In the genomic region with DNA sequence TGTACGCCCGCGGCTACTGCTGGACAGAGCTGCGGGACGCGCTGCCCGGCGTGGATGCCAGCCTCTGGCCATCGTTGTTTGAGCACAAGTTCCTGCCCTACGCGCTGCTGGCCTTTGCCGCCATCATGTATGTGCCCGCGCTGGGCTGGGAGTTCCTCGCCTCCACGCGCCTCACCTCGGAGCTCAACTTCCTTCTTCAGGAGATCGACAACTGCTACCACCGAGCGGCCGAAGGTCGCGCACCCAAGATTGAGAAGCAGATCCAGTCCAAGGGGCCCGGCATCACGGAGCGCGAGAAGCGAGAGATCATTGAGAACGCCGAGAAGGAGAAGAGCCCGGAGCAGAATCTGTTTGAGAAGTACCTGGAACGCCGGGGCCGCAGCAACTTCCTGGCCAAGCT, we compare ENCODE assay signal across 8 mouse cellular contexts. TPM values are rescaled to one million over a fixed set of nuclear protein-coding genes. Genes with fewer than 3 reads are reported as not detected.
DNase-seq lines count a peak whose midpoint lies in the region; ATAC-seq lines count a peak whose summit lies in the region.

No protein-coding gene starts in this region.

- peaks cover 3 to 10% of the 10 kb centered on the region in 2 experiments; a peak in 3 of 4 replicates for H3K4me1 ChIP-seq in heart, embryonic 14.5 days (ENCODE audit: control insufficient read depth in 2 of 2, insufficient read depth in 2 of 2, low read length in 2 of 2)
- peaks cover 10% of the 10 kb centered on the region for H3K4me1 ChIP-seq in midbrain, embryonic 10.5 days
- H3K4me1 ChIP-seq in midbrain, embryonic 13.5 days (replicated peaks), result peaks cover 2% of the 10 kb centered on the region; the same call in 1 of the 2 replicates
- no peaks in the 10 kb centered on the region for H3K4me1 ChIP-seq in hindbrain, embryonic 13.5 days (replicated peaks)
- H3K4me1 ChIP-seq in stomach, embryonic 14.5 days (ENCODE audit: control insufficient read depth, insufficient read depth, low read length), result no peaks in the 10 kb centered on the region

- peak overlapping the region; percentile 11 to 17 for H3K4me3 ChIP-seq in heart, embryonic 14.5 days (ENCODE audit: control insufficient read depth in 1 of 2, insufficient read depth in 1 of 2, low read depth in 1 of 2, low read length in 2 of 2)
- H3K4me3 ChIP-seq in midbrain, embryonic 10.5 days, result peak overlapping the region; percentile 35
- H3K4me3 ChIP-seq in midbrain, embryonic 13.5 days (replicated peaks), result no peak overlapping the region
- no peak overlapping the region for H3K4me3 ChIP-seq in hindbrain, embryonic 13.5 days
- H3K4me3 ChIP-seq in stomach, embryonic 14.5 days (ENCODE audit: low read depth, low read length), result peak overlapping the region; percentile 5

- 0 out of 2 replicates have a peak overlapping the region, but pooled peaks have one; percentile 14 for H3K9ac ChIP-seq in heart, embryonic 14.5 days (ENCODE audit: low read length)
- H3K9ac ChIP-seq in midbrain, embryonic 13.5 days (replicated peaks), result no peak overlapping the region
- H3K9ac ChIP-seq in hindbrain, embryonic 13.5 days, result peak overlapping the region; percentile 6; the same call in 1 of the 2 replicates
- no peak overlapping the region for H3K9ac ChIP-seq in stomach, embryonic 14.5 days (replicated peaks; ENCODE audit: low read depth, low read length)

- H3K36me3 ChIP-seq in heart, embryonic 14.5 days (ENCODE audit: control insufficient read depth, insufficient read depth, low read length), result no peaks in the 10 kb centered on the region
- H3K36me3 ChIP-seq in midbrain, embryonic 10.5 days, result no peaks in the 10 kb centered on the region
- peaks cover 19% of the 10 kb centered on the region for H3K36me3 ChIP-seq in midbrain, embryonic 13.5 days
- H3K36me3 ChIP-seq in hindbrain, embryonic 13.5 days, result peaks cover 26% of the 10 kb centered on the region
- no peaks in the 10 kb centered on the region for H3K36me3 ChIP-seq in stomach, embryonic 14.5 days (ENCODE audit: control insufficient read depth, insufficient read depth, low read length)

- no peak for ATAC-seq in heart, embryonic 14.5 days (ENCODE audit: insufficient number of reproducible peaks, insufficient read depth, low FRiP score, low read depth)
- ATAC-seq in midbrain, embryonic 13.5 days, result no peak
- no peak for ATAC-seq in hindbrain, embryonic 13.5 days (ENCODE audit: low FRiP score)
- no peak for ATAC-seq in stomach, embryonic 14.5 days (ENCODE audit: insufficient number of reproducible peaks, insufficient read depth, low FRiP score, low read depth)

- H3K9me3 ChIP-seq in heart, embryonic 14.5 days (ENCODE audit: control insufficient read depth, low read length), result no peaks in the 10 kb centered on the region
- H3K9me3 ChIP-seq in midbrain, embryonic 10.5 days (replicated peaks), result no peaks in the 10 kb centered on the region
- H3K9me3 ChIP-seq in midbrain, embryonic 13.5 days, result no peaks in the 10 kb centered on the region
- H3K9me3 ChIP-seq in hindbrain, embryonic 13.5 days, result no peaks in the 10 kb centered on the region
- H3K9me3 ChIP-seq in stomach, embryonic 14.5 days (ENCODE audit: control insufficient read depth, low read depth, low read length), result no peaks in the 10 kb centered on the region

- H3K27ac ChIP-seq in heart, embryonic 14.5 days (replicated peaks in 1 of 2; ENCODE audit: control insufficient read depth in 1 of 2, insufficient read depth in 1 of 2, low read depth in 2 of 2, low read length in 2 of 2), result no peak overlapping the region
- no peak overlapping the region for H3K27ac ChIP-seq in midbrain, embryonic 10.5 days (replicated peaks)
- H3K27ac ChIP-seq in midbrain, embryonic 13.5 days, result no peak overlapping the region
- H3K27ac ChIP-seq in hindbrain, embryonic 13.5 days, result no peak overlapping the region
- no peak overlapping the region for H3K27ac ChIP-seq in stomach, embryonic 14.5 days (ENCODE audit: low read length)

- DNase-seq in heart, adult 11 months, result no peak
- peak; percentile 25 for DNase-seq in midbrain, embryonic 10.5 days (ENCODE audit: low spot score)
- no peak for DNase-seq in urinary bladder, postnatal 4 days (ENCODE audit: low spot score in 2 of 2)
- DNase-seq in T-cell, adult 2 months (ENCODE audit: low spot score), result no peak

- H3K4me2 ChIP-seq in heart, embryonic 14.5 days (ENCODE audit: low read length), result peak overlapping the region; percentile 55
- H3K4me2 ChIP-seq in midbrain, embryonic 13.5 days (replicated peaks), result no peak overlapping the region; the same call in 1 of the 2 replicates
- H3K4me2 ChIP-seq in hindbrain, embryonic 13.5 days, result no peak overlapping the region
- peak overlapping the region; percentile 32 for H3K4me2 ChIP-seq in stomach, embryonic 14.5 days (replicated peaks; ENCODE audit: low read depth, low read length)

- WGBS in heart, embryonic 14.5 days, result 22% methylated on average over 35 of the region's 35 CpGs
- WGBS in midbrain, embryonic 10.5 days, result 37% methylated on average over 35 of the region's 35 CpGs
- 34% methylated on average over 35 of the region's 35 CpGs for WGBS in midbrain, embryonic 13.5 days
- 31% methylated on average over 35 of the region's 35 CpGs for WGBS in hindbrain, embryonic 13.5 days
- WGBS in stomach, embryonic 14.5 days, result 22% methylated on average over 35 of the region's 35 CpGs

- H3K27me3 ChIP-seq in heart, embryonic 14.5 days (ENCODE audit: control insufficient read depth, insufficient read depth, low read length), result peaks cover 42% of the 10 kb centered on the region
- peaks cover 82% of the 10 kb centered on the region for H3K27me3 ChIP-seq in midbrain, embryonic 10.5 days (ENCODE audit: low read depth, poor library complexity, severe bottlenecking)
- H3K27me3 ChIP-seq in midbrain, embryonic 13.5 days, result peaks cover 52% of the 10 kb centered on the region
- H3K27me3 ChIP-seq in hindbrain, embryonic 13.5 days, result peaks cover 71% of the 10 kb centered on the region
- peaks cover 13% of the 10 kb centered on the region for H3K27me3 ChIP-seq in stomach, embryonic 14.5 days (ENCODE audit: control insufficient read depth, insufficient read depth, low read length)

RNA-seq across cellular contexts. Expression of gene Trabd, which starts 7.3 kb away (rescaled TPM):
- polyA plus RNA-seq in heart, embryonic 14.5 days (2014; fragmentation: Nextera tagmentation; extraction: Ambion mirVana), result 51.6 and 51.9 TPM in 2 replicates
- polyA plus RNA-seq in midbrain, embryonic 10.5 days (2016; fragmentation: Nextera tagmentation; extraction: Ambion mirVana), result 53.6 and 53.7 TPM in 2 replicates
- 36.8 and 40.7 TPM in 2 replicates for polyA plus RNA-seq in midbrain, embryonic 13.5 days (2015; fragmentation: Nextera tagmentation; extraction: Ambion mirVana)
- polyA plus RNA-seq in hindbrain, embryonic 13.5 days (2015; fragmentation: Nextera tagmentation; extraction: Ambion mirVana), result 38.8 and 39.5 TPM in 2 replicates
- polyA plus RNA-seq in stomach, embryonic 14.5 days (2014; fragmentation: Nextera tagmentation; extraction: Ambion mirVana), result 43.9 and 47.4 TPM in 2 replicates

RNA-seq across cellular contexts. Expression of gene Panx2, which starts 8.1 kb away (rescaled TPM):
- polyA plus RNA-seq in heart, embryonic 14.5 days (2014; fragmentation: Nextera tagmentation; extraction: Ambion mirVana), result 2.3 and 2.6 TPM in 2 replicates
- polyA plus RNA-seq in midbrain, embryonic 10.5 days (2016; fragmentation: Nextera tagmentation; extraction: Ambion mirVana), result 0.28 and 0.47 TPM in 2 replicates
- 4.1 and 4.5 TPM in 2 replicates for polyA plus RNA-seq in midbrain, embryonic 13.5 days (2015; fragmentation: Nextera tagmentation; extraction: Ambion mirVana)
- polyA plus RNA-seq in hindbrain, embryonic 13.5 days (2015; fragmentation: Nextera tagmentation; extraction: Ambion mirVana), result 3.8 and 4.1 TPM in 2 replicates
- polyA plus RNA-seq in stomach, embryonic 14.5 days (2014; fragmentation: Nextera tagmentation; extraction: Ambion mirVana), result 0.20 TPM in 2 replicates

RNA-seq across cellular contexts. Expression of gene Selenoo, which starts 21.3 kb away (rescaled TPM):
- 14.0 and 16.4 TPM in 2 replicates for polyA plus RNA-seq in heart, embryonic 14.5 days (2014; fragmentation: Nextera tagmentation; extraction: Ambion mirVana)
- polyA plus RNA-seq in midbrain, embryonic 10.5 days (2016; fragmentation: Nextera tagmentation; extraction: Ambion mirVana), result 16.2 and 19.3 TPM in 2 replicates
- polyA plus RNA-seq in midbrain, embryonic 13.5 days (2015; fragmentation: Nextera tagmentation; extraction: Ambion mirVana), result 20.2 and 23.9 TPM in 2 replicates
- 19.9 and 20.7 TPM in 2 replicates for polyA plus RNA-seq in hindbrain, embryonic 13.5 days (2015; fragmentation: Nextera tagmentation; extraction: Ambion mirVana)
- 22.0 and 22.2 TPM in 2 replicates for polyA plus RNA-seq in stomach, embryonic 14.5 days (2014; fragmentation: Nextera tagmentation; extraction: Ambion mirVana)

RNA-seq across cellular contexts. Expression of gene Tubgcp6, which starts 55.3 kb away (rescaled TPM):
- polyA plus RNA-seq in heart, embryonic 14.5 days (2014; fragmentation: Nextera tagmentation; extraction: Ambion mirVana), result 10.9 and 11.3 TPM in 2 replicates
- polyA plus RNA-seq in midbrain, embryonic 10.5 days (2016; fragmentation: Nextera tagmentation; extraction: Ambion mirVana), result 24.7 and 25.6 TPM in 2 replicates
- polyA plus RNA-seq in midbrain, embryonic 13.5 days (2015; fragmentation: Nextera tagmentation; extraction: Ambion mirVana), result 17.4 and 19.9 TPM in 2 replicates
- polyA plus RNA-seq in hindbrain, embryonic 13.5 days (2015; fragmentation: Nextera tagmentation; extraction: Ambion mirVana), result 17.5 and 18.9 TPM in 2 replicates
- 17.2 and 20.7 TPM in 2 replicates for polyA plus RNA-seq in stomach, embryonic 14.5 days (2014; fragmentation: Nextera tagmentation; extraction: Ambion mirVana)

Comparison
In these comparisons a context has a peak if more than half of its experiments do, and no peak if none do; other contexts are left out.
1. H3K4me3 ChIP-seq: peak in heart, embryonic 14.5 days (2 of 2), midbrain, embryonic 10.5 days (single experiment) and stomach, embryonic 14.5 days (single experiment); none in midbrain, embryonic 13.5 days (single experiment) and hindbrain, embryonic 13.5 days (single experiment).
2. H3K4me2 ChIP-seq: peak in heart, embryonic 14.5 days (single experiment) and stomach, embryonic 14.5 days (single experiment); none in midbrain, embryonic 13.5 days (single experiment) and hindbrain, embryonic 13.5 days (single experiment).
3. H3K9ac ChIP-seq: peak in heart, embryonic 14.5 days (single experiment) and hindbrain, embryonic 13.5 days (single experiment); none in midbrain, embryonic 13.5 days (single experiment) and stomach, embryonic 14.5 days (single experiment).